Mouse (Mus musculus): ENCODE data around the gene Sod3.

The Sod3 gene

GRCm38 (mm10) chr5:52375847-52376246 lies 12.3 kb downstream of the Sod3 start:
- DNase-seq (ENCODE audit: low spot score) = no peak

GRCm38 (mm10) chr5:52382837-52383236 lies 19.2 kb downstream of the Sod3 start:
- DNase-seq (ENCODE audit: low spot score) = no peak

GRCm38 (mm10) chr5:52383748-52384147 lies 20.2 kb downstream of the Sod3 start:
- DNase-seq (ENCODE audit: low spot score) = no peak

- DNase-seq (ENCODE audit: low spot score) = no peak
Observed at GRCm38 (mm10) chr5:52386016-52386415, 22.4 kb downstream of the Sod3 start.

- DNase-seq (ENCODE audit: low spot score) = no peak
Observed at GRCm38 (mm10) chr5:52388092-52388749, 24.6 kb downstream of the Sod3 start.

- no peak for DNase-seq (ENCODE audit: low spot score)
Observed at GRCm38 (mm10) chr5:52390381-52390780, 26.8 kb downstream of the Sod3 start.

GRCm38 (mm10) chr5:52391471-52391870 lies 27.9 kb downstream of the Sod3 start:
- no peak for DNase-seq (ENCODE audit: low spot score)

GRCm38 (mm10) chr5:52393756-52394155 lies 30.2 kb downstream of the Sod3 start:
- no peak for DNase-seq (ENCODE audit: low spot score)

GRCm38 (mm10) chr5:52404373-52404772 lies 40.8 kb downstream of the Sod3 start:
- DNase-seq (ENCODE audit: low spot score) = no peak

- no peak for DNase-seq (ENCODE audit: low spot score)
Observed at GRCm38 (mm10) chr5:52408668-52409315, 45.2 kb downstream of the Sod3 start.

- DNase-seq (ENCODE audit: low spot score) = no peak
Observed at GRCm38 (mm10) chr5:52410197-52410596, 46.6 kb downstream of the Sod3 start.

- DNase-seq (ENCODE audit: low spot score) = no peak
Observed at GRCm38 (mm10) chr5:52411567-52411966, 48.0 kb downstream of the Sod3 start.

GRCm38 (mm10) chr5:52415193-52415592 lies 51.6 kb downstream of the Sod3 start:
- DNase-seq (ENCODE audit: low spot score) = no peak

GRCm38 (mm10) chr5:52415917-52416316 lies 52.3 kb downstream of the Sod3 start:
- no peak for DNase-seq (ENCODE audit: low spot score)

- no peak for DNase-seq (ENCODE audit: low spot score)
Observed at GRCm38 (mm10) chr5:52416485-52416884, 52.9 kb downstream of the Sod3 start.
